Mouse (Mus musculus): ENCODE measurements around the gene Nkiras1. TPM values are rescaled to one million over a fixed set of nuclear protein-coding genes. Genes with fewer than 3 reads are reported as not detected.
"Not testable (repeated sequence)": the region's sequence is repeated elsewhere in the genome, so short reads cannot be mapped to it uniquely, and the experiment has no call there.

The Nkiras1 gene
- total RNA-seq (2022) = 10 to 100 TPM; 75.2 to 80.1 (median 77.3) TPM

DNA sequence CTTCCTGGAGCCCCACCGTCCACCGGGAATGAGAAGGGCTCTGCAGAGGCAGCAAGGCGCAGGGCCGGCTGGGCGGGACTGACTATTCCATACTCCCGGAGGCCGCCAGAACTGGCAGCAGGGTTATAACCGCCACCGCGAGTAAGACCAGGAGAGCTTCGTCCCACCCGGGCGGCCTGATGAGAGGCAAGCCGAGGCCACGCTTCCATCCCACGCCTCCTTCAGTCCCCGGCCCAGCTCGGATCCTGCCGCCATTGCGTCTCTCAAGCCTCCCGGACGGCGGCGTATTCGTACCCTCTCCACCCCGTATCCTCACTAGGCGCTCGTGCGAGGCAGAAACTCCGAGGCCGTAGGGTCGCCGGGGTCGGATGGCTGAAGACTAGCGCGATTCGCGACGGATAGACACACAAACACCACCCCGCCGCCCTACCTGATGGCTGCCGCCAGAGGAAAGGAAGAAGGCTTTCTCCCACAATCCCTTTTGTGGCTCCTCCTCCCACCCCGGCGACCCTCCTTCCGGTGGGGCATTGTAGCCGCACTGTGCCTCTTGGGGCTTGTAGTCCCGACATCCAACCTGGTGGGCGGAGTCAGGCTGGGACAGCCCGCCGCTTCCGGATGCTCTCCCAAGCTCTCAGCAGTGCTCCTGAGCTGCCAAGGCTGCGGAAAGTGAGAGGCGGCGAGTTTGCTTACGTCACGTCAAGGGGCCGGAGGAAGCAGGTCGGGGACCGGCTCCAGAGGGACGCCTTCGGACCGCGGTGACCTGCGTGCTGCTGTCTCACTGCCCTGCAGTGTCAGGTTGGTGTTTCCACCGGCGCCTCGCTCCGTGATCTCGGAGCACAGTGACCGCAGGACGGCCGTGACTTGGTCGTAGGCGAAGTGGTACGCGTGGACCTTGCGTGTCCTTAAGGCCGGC lies at the start of gene Nkiras1, which contains the start of gene Rpl15:
Nkiras1 (plus strand) TSS at position 608 of the 913 bp plus-strand sequence.
Rpl15 (minus strand) TSS at position 863 of the 913 bp plus-strand sequence.
- DNase-seq (ENCODE audit: low spot score in 2 of 2) = peak; percentile 98 to 99

DNA sequence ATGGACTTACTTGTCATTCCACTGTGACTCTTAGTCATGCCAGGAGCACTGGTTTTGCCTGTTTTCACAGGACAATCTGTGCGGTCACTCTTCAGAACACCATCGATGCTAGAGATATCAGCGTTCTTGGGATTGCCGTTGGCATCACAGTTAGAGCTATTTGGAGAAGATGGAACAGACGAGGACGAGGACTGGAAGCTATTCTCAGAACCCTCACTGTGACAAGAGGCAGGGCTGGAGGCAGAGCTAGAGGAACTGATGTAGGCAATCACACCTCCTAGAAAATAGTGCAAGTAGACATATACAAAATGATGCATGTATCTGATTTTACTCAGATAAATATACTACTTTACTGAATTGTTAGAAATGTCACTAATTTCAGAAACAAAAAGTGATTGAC lies 49.0 kb upstream of the Nkiras1 start:
- DNase-seq (ENCODE audit: low spot score in 2 of 2) = no peak

DNA sequence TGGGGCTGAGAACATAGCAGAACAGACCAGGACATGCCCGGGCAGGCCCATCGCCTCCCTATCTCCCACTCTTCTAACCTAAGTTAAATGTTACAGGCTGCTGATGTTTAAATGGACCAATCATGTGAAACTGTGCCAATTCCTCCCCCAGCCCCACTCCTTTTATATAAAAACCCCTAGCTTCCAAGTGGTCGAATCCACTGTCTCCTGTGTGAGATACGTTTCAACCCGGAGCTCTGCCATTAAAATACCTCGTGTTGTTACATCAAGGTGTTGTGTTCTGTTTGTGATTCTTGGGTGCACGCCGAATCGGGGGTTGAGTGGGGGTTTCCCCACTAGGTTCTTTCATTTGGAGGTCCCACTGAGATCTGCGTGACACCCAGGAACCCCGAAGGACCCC lies 45.5 kb upstream of the Nkiras1 start:
- not testable (repeated sequence) for DNase-seq (ENCODE audit: low spot score in 2 of 2)

DNA sequence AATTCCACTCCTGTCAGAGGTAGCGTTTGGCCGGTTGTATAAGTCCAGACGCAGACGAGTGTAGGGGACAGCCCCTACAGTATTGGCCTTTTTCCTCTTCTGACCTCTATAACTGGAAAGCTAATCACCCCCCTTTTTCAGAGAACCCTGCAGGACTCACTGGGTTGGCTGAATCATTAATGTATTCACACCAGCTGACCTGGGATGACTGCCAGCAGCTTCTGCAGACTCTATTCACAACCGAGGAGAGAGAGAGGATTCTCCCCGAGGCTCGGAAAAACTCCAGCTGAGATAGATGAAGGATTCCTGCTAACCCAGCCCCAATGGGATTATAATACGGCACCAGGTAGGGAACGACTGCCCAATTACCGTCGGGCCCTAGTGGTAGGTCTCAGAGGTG lies 44.8 kb upstream of the Nkiras1 start:
- not testable (repeated sequence) for DNase-seq (ENCODE audit: low spot score in 2 of 2)

DNA sequence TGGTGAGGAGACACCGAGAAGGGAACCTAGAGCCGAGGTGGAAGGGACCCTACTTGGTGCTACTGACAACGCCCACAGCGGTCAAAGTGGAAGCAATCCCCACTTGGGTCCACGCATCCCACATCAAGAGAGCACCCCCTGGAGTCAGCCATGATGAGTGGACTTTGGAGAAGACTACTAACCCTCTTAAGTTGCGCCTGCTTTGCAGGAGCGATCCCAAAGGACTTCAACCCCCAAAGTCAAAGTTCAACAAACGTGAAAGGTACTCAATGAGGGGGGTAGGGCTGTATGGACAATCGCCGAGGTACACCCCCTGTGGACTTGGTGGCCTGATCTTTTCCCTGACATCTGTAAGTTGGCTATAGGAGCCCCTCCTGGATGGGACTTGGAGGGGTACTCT lies 41.2 kb upstream of the Nkiras1 start:
- DNase-seq (ENCODE audit: low spot score in 2 of 2) = not testable (repeated sequence)

DNA sequence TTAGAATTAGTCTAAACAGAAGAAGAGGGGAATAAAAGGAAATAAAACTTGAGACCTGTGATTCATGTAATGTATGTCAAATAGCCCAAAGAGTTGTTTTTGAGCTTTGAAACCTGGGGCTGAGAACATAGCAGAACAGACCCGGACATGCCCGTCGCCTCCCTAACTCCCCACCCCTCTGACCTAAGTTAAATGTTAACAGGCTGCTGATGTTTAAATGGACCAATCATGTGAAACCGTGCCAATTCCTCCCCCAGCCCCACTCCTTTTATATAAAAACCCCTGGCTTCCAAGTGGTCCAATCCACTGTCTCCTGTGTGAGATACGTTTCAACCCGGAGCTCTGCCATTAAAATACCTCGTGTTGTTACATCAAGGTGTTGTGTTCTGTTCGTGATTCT lies 39.1 kb upstream of the Nkiras1 start:
- not testable (repeated sequence) for DNase-seq (ENCODE audit: low spot score in 2 of 2)

DNA sequence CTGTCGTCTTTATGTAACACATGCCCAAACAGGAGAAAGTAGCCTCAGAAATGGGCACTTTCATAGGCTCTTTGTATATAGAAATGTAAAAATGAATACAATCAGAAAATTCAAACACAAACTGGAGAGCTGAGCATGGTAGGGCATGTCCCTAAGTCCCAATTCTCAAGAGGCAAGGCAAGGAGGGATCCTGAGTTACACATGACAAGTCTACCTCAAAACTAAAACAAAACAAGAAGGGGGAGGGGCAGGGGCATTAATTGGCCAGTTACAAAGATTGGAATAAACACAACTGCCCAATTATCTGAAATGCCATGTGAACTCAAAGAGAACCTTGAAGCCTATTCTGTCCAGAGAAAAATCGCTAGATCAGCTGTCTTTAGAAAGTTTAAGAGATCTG lies 37.9 kb upstream of the Nkiras1 start:
- DNase-seq (ENCODE audit: low spot score in 2 of 2) = no peak

DNA sequence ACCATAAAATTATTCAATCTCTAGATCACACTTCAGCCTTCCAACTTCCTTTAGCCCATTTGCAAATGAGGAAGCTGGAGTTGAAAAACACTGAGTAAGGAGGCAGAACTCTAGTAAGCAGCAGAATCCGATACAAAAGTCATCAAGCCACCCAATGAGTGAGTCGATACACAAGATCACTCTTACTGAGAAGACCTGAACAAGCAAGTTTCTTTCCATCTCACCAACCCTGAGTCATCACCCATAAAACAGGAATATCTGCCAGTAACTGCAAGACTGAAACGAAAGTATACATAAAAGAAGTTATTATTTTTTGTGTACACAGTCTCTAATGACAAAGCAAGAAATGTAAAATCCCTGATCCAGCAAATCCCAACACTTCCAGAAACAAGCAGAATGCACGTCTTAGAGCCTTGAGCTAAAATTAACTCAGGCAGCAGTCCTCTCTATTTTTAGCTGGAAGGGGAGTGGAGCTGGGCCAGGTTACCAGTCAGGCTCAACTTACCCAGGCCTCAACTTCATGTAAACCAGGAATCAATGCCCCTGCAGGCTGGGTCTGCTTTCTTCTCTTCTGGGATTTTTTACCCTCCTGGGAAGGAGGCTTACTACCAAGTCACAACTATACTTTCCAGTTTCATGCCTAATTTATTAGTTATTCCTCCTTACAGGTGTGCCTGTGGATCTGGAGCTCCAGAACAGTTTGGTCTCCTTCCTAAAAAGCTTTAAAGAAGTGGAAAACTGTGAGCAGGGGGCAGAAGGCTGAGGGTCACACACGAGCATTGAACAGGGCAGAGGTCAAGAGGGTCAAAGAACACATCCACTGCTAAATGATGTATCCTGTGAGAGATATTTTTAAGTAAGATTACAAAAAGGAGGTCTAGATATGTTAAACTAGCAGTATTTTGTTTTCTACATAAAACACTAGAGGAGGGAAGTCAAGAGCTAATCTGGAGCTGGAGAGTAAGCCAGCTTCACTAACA lies 36.7 kb upstream of the Nkiras1 start:
- no peak for DNase-seq (ENCODE audit: low spot score in 2 of 2)

DNA sequence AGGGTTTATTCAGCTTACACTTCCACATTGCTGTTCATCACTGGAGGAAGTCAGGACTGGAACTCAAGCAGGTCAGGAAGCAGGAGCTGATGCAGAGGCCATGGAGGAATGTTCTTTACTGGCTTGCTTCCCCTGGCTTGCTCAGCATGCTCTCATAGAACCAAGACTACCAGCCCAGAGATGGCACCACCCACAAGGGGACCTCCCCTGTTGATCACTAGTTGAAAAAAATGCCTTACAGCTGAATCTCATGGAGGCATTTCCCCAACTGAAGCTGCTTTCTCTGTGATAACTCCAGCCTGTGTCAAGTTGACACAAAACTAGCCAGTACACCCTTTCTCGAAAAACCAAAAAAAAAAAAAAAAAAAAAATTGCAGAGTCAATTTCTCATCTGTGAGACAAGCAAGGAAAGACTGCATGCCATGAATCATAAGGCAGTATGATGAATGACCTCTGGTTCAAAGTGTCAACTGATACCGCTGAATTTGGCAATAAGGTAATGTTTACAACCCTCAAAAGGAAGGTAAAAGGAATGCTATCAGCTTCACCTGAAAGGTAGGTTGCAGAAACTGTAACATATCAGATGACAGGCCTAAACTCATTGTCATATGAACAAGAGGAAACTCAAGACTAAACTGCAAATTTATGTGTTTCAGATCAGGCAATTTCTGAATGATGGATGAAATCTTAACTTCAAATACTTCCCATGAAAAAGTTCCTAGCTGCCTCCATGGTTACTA lies 34.3 kb upstream of the Nkiras1 start:
- not testable (repeated sequence) for DNase-seq (ENCODE audit: low spot score in 2 of 2)

DNA sequence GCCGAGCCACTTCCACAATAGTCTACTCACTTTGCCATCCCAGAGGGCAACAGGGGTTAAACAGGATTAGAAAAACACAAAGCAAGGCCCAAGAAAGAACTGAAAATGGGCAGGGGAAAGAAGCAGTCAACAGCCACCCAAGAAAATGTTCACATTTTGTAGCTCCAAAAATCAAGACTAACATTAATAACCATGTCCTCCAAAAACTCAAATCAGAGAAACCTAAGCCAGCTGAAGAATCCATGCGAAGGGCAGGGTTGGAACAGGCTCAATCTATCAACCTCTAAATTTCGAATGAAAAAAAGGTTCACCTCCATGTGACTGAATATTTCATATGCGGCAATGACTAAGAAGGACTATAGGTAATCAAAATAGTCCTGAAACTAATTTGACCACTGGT lies 33.6 kb upstream of the Nkiras1 start:
- DNase-seq (ENCODE audit: low spot score in 2 of 2) = no peak

DNA sequence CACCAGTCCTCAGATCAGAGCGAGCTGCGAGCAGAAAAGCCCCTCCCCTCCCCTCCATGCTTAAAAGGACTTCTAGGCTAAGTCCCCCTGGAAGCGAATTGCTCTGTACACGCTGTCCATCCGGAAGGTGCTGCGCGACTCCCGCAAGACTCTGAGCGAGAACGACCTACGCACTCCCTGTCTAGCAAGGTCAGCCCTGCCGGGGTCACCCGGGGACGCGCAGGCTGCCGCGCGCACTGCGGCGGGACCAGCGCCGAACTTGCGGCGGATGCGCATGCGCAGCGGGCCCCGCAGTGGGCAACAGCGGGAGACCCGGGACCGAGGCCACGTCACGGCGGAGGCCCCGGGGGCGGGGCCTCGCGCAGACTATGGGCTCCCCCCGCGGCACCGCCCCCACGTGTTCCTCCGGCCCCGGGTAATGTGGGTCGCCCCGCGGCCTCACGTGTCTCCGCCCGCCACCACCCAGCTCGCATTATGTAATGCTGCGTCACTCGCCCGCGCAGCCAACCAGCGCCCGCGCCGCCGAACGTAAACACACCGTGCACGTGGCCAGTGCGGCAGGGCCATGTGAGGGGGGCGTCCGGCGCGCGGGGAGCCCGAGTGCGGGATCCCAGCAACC lies 32.7 kb upstream of the Nkiras1 start:
- DNase-seq (ENCODE audit: low spot score in 2 of 2) = peak; percentile 96 to 99

DNA sequence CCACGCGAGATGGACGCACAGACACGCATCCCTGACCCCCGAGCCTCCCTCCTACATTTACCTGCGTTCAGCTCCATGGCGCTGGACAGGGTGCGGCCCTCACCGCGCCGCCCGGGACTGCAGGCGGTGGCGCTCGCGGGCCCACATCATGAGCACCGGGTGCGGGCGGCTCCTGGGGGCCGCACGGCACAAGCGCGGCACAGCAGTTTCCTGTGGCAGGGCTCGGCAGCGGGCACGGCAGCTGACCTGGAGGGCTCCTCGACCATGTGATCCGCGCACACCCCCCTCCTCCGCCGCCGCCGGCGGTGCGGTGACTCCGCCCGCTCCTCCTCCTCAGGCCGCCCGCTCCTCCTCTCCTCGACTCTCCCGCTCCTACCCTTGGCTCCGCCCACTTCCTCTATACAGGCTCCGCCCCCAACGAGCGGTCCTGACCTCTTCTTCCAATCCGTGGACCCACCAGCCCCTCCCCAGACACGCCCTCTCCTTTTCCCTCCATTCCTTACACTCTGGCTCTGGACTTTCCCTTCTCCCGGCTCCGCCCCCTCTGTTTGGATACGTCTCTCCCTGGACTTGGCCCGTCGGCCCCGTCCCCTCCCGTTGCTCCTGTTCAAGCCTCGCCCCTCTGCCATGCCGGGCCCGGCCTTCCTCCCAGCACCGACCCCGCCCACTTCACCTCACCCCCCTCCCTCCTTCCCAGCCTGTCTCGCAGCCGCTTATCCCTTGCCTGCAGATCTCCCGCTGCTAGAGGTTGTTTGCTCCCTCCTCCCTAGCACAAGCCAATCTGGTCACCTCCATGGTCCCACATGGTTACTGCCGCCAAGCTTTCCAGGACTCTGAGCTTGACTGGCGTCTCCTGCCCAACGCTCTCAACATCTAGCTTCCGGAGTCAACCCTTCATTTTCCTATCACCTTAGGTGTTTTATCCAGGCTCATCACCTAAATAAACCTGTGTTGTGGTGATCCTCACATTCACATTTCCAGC lies 31.9 kb upstream of the Nkiras1 start, which contains the start of gene Nr1d2:
Nr1d2 (minus strand) TSS at position 378 of the 982 bp plus-strand sequence.
- DNase-seq (ENCODE audit: low spot score in 2 of 2) = peak; percentile 97 to 99

DNA sequence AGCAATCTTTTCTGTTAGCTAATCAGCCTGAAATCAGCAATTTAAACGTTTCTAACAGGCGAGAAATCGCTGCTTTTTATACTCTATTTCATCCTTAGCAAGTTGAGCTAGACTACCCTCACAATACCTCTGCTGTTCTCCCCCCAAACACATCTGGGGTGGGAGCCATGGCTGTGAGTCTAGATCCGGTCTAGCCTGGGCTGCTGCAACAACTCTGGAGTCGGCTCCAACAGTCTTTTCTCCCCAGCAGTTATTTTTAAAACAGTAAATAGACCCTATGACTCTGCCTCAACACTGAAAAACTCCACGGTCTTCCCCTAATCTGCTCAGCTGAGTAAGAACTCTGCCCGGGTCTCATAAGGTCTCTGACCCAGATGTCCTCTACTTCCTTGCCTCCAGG lies 30.8 kb upstream of the Nkiras1 start:
- no peak for DNase-seq (ENCODE audit: low spot score in 2 of 2)

DNA sequence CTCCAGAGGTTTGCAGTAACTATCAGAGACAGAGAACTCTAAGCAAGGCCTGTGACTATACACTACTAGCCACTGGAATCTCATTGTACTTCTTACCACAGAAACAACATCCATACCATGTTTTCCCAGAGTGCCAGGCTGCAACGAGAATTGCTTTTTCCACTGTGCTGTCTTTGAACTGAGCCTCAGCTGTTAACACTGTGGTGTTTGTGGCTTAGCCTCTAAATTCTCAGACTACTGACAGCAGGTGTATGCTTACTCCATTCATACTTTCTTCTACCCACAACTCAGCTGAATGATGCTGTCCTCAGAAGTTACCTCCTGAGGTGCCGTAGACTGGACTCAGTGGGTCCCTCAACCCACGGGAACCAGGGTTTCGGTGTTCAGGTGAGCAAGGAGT lies 29.1 kb upstream of the Nkiras1 start:
- DNase-seq (ENCODE audit: low spot score in 2 of 2) = no peak

DNA sequence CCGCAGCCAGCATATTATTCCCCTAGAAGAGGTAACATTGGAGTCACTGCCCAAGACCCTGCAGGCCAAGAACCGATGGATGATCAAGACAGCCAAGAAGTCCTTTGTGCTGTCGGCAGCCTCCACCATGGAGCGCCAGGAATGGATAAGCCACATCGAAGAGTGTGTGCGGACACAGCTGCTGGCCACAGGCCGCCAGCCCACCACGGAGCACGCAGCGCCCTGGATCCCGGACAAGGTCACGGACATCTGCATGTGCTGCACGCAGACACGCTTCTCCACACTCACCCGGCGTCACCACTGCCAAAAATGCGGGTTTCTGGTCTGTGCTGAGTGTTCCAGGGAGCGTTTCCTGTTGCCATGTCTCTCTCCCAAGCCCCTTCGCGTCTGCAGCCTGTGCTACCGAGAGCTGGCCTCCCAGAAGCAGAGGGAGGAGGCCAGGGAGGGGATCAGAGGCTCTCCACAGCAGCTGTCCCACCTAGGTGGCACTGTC lies 28.3 kb upstream of the Nkiras1 start:
- no peak for DNase-seq (ENCODE audit: low spot score in 2 of 2)

DNA sequence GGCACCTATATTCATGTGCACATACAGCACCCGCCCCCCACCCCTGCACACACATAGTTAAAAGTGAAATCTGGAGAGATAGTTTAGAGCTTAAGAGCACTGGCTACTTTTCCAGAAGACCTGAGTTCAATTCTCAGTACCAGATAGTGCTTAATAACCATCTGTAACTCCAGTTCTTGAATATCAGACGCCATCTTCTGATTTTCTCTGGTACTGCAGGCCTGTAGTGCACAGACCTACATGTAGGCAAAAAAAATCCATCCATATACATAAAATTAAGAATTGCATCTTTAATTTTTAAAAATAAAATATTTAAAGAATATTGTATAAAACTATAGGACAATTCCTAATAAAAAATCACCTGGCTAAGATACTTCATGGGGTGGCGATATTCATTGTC lies 9.7 kb upstream of the Nkiras1 start:
- no peak for DNase-seq (ENCODE audit: low spot score in 2 of 2)

DNA sequence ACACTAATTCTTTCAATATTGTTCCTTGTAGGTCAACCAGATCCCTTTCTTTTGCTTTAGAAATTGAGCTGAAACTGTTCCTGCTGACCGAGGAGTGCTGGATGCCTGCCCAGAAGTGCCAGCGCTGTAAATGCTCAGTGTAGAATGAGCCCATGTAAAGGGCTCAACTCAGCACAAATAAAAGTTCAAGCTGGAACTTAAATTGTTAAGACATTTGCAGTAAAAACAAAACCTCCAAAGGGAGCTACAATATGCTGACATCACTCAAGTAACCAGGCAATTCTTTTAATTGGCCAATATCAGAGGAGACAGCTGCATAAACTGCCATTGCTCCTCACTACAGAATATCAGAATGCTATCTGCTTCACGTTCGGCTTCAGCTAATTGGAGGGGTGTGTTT lies 7.5 kb upstream of the Nkiras1 start:
- no peak for DNase-seq (ENCODE audit: low spot score in 2 of 2)

DNA sequence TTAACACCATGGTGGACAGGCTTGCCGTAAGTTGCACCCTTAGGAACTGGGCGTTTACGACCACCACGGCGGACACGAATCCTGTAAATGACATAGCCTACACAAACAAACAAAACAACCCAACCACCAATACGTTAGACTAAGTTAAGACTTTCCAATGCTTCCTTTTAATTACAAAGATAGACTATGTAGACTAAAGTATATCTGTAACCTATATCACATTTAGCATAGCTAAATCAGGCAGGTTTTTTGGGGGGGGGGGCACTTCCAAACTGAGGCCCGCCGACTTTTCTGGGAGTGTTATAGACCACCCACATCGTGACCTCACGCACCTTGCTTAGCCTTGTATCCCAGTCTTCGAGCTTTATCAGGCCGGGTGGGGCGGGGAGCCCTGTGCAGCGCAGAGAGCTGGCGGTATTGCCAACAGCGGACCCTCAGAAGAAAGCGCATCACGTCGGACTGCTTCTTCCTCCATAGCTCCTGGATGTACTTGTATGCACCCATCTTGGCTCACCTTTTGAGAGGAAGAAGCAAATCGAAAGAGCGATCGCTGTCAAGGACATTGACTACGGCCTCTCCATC lies 898 bp upstream of the Nkiras1 start:
- not testable (repeated sequence) for DNase-seq (ENCODE audit: low spot score in 2 of 2)

DNA sequence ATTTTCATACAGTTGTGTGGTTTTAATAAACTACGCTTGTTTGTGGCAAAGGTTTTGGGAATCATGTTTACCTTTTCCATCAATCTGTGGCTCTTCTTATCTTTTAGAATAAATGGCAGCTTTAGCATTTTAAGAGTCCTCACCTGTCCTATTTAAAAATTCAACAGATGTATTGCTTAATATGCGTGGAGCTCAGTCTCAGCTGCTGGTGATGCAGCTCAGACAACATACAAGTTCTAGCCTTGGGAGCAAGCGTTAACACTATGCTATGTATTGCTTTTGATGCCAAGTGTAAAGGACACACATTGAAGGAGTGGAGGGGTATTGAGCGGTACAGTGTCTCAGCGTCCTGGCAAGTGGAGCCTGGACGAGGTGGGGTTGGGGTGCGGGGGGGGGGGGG lies 730 bp downstream of the Nkiras1 start:
- no peak for DNase-seq (ENCODE audit: low spot score in 2 of 2)
